ENCODE assay signal across 10 mouse cellular contexts in the genomic region with DNA sequence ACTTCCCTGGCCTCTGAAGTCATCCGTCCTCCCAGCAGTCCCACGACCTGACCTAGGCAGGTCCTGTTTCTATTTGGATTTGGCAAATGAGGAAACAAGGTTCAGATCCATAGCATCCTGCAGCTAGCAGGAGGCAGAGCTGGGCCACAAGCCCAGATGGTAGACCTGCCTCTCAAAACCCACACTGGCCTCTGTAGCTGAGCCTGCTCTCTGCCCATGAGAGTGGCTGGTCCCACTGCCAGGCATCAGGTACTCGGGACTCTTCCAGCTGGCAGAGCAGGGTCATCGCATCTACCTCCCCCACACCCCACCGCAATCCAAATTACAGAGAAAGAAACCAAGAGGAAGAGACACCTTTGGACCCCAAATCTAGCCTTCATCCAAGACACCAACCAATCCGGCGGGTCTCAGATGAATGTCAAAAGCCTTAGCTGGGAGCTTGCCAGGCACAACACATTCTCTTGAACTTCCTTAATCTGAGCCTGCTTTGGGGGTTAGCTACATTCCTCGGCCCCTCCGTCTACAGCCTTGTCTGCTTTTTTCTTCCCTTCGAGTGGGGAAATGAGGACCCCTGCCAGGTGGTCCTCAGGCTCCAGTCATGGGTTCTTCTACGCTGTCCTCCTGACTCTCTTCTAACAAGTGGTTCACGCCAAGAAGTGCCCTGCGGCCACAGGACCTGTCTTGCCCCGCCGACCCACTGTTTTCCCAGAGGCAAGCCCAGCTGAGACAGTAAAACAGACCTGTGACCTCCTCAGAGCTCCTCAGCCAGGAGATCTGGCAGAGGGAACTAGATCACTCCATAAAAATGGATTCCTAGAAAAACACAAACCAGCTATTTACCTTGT. TPM values are rescaled to one million over a fixed set of nuclear protein-coding genes. Genes with fewer than 3 reads are reported as not detected.
DNase-seq lines count a peak whose midpoint lies in the region; ATAC-seq and TF ChIP-seq lines count a peak whose summit lies in the region.
"Had no signal": no experiment of that assay in that cellular context is flagged by ENCODE, and none has a peak within 500 bp of the region (broad histone marks: within the 10 kb centered on the region; RNA-seq: fewer than 3 reads in every experiment).

No protein-coding gene starts in this region.

- H3K4me1 ChIP-seq in MEL (ENCODE audit: control insufficient read depth in 1 of 2, insufficient read depth in 2 of 2, low read length in 2 of 2): no peaks in the 10 kb centered on the region
- peaks cover 56% of the 10 kb centered on the region for H3K4me1 ChIP-seq in forebrain, embryonic 16.5 days (replicated peaks; ENCODE audit: control insufficient read depth, insufficient read depth, low read length)
- peaks cover 79% of the 10 kb centered on the region for H3K4me1 ChIP-seq in midbrain, embryonic 10.5 days
- H3K4me1 ChIP-seq in liver, postnatal 0 days (ENCODE audit: insufficient read depth): peaks cover 1% of the 10 kb centered on the region; the same call in 1 of the 2 replicates

- peaks cover 3 to 11% of the 10 kb centered on the region in 2 experiments; a peak in 2 of 4 replicates for H3K27me3 ChIP-seq in MEL (ENCODE audit: control insufficient read depth in 1 of 2, insufficient read depth in 2 of 2, low read length in 2 of 2)
- H3K27me3 ChIP-seq in forebrain, embryonic 16.5 days (replicated peaks; ENCODE audit: control insufficient read depth, insufficient read depth, low read length): no peaks in the 10 kb centered on the region
- peaks cover 72% of the 10 kb centered on the region for H3K27me3 ChIP-seq in midbrain, embryonic 10.5 days (ENCODE audit: low read depth, poor library complexity, severe bottlenecking)
- peaks cover 22% of the 10 kb centered on the region for H3K27me3 ChIP-seq in liver, postnatal 0 days (ENCODE audit: insufficient read depth, low read length)

- no peaks in the 10 kb centered on the region for H3K79me2 ChIP-seq in MEL (ENCODE audit: control insufficient read depth, insufficient read depth, low read length, poor library complexity)

- peak; percentile 51; the same call in 1 of the 2 replicates for ATAC-seq in cerebellum, adult (ENCODE audit: insufficient number of reproducible peaks, low FRiP score, low TSS enrichment)
- no peak for ATAC-seq in forebrain, embryonic 16.5 days
- ATAC-seq in liver, postnatal 0 days: no peak

- 26% methylated on average over 15 of the region's 15 CpGs for WGBS in forebrain, embryonic 16.5 days
- 31% methylated on average over 15 of the region's 15 CpGs for WGBS in midbrain, embryonic 10.5 days
- 39% methylated on average over 15 of the region's 15 CpGs for WGBS in liver, postnatal 0 days (ENCODE audit: insufficient replicate concordance)

- H3K9ac ChIP-seq in MEL (ENCODE audit: control insufficient read depth, low read depth, low read length, poor library complexity, severe bottlenecking): no peak overlapping the region
- peak overlapping the region; percentile 36 for H3K9ac ChIP-seq in forebrain, embryonic 16.5 days (replicated peaks; ENCODE audit: low read depth, low read length)
- H3K9ac ChIP-seq in liver, postnatal 0 days (replicated peaks): no peak overlapping the region
- H3K9ac ChIP-seq: lung, embryonic 15.5 days had no signal

- TF ChIP-seq POLR2A in MEL (IDR thresholded peaks at IDR 0.05; ENCODE audit: control insufficient read depth in 1 of 2, insufficient read depth in 1 of 2, low read depth in 1 of 2, low read length in 2 of 2, poor library complexity in 1 of 2): no peak

- TF ChIP-seq RAD21 in MEL (IDR thresholded peaks at IDR 0.05; ENCODE audit: low read depth, low read length): no peak

- no peak overlapping the region for H3K27ac ChIP-seq in MEL (ENCODE audit: control insufficient read depth, low read depth, low read length)
- H3K27ac ChIP-seq in forebrain, embryonic 16.5 days (ENCODE audit: low read length): peak overlapping the region; percentile 86
- peak overlapping the region; percentile 89 for H3K27ac ChIP-seq in midbrain, embryonic 10.5 days (replicated peaks)
- H3K27ac ChIP-seq in liver, postnatal 0 days (ENCODE audit: low read depth): no peak overlapping the region
- H3K27ac ChIP-seq: heart, embryonic 10.5 days; lung, embryonic 15.5 days had no signal

- no peak overlapping the region for H3K4me3 ChIP-seq in MEL (ENCODE audit: control insufficient read depth in 1 of 2, insufficient read depth in 1 of 2, low read depth in 2 of 2, low read length in 2 of 2)
- H3K4me3 ChIP-seq in forebrain, embryonic 16.5 days (replicated peaks; ENCODE audit: low read length): 0 out of 2 replicates have a peak overlapping the region, but pooled peaks have one; percentile 20
- peak overlapping the region; percentile 12; the same call in 1 of the 2 replicates for H3K4me3 ChIP-seq in midbrain, embryonic 10.5 days
- no peak overlapping the region for H3K4me3 ChIP-seq in liver, postnatal 0 days (ENCODE audit: low read depth, low read length)
- H3K4me3 ChIP-seq: heart, embryonic 10.5 days had no signal

- H3K9me3 ChIP-seq in MEL (replicated peaks; ENCODE audit: insufficient read depth, low read length): no peaks in the 10 kb centered on the region
- H3K9me3 ChIP-seq in forebrain, embryonic 16.5 days (ENCODE audit: control insufficient read depth, low read length): no peaks in the 10 kb centered on the region
- no peaks in the 10 kb centered on the region for H3K9me3 ChIP-seq in midbrain, embryonic 10.5 days (replicated peaks)
- no peaks in the 10 kb centered on the region for H3K9me3 ChIP-seq in liver, postnatal 0 days (ENCODE audit: low read length)
- H3K9me3 ChIP-seq: heart, embryonic 10.5 days; lung, embryonic 15.5 days had no signal

- no peak for TF ChIP-seq EP300 in MEL (IDR thresholded peaks at IDR 0.05; ENCODE audit: low read depth in 1 of 2, low read length in 2 of 2)
- no peak for TF ChIP-seq EP300 in liver, postnatal 0 days (IDR thresholded peaks at IDR 0.05; ENCODE audit: low read depth)

- no peak for DNase-seq in cerebellum, adult 18-20 months
- DNase-seq in MEL (ENCODE audit: low read depth, low spot score): peak; percentile 16
- peak; percentile 33 for DNase-seq in midbrain, embryonic 10.5 days (ENCODE audit: low spot score)
- DNase-seq in liver, postnatal 0 days: no peak
- no peak for DNase-seq in urinary bladder, adult 18-20 months (ENCODE audit: low spot score in 2 of 2)
- DNase-seq in liver: no peak

- no peak for TF ChIP-seq CTCF in MEL (IDR thresholded peaks at IDR 0.05 in 2 of 3, conservative IDR thresholded peaks at IDR 0.05 in 1 of 3; ENCODE audit: control insufficient read depth in 1 of 3, insufficient read depth in 1 of 3, low read depth in 2 of 3, low read length in 3 of 3, poor library complexity in 1 of 3, severe bottlenecking in 1 of 3)
- no peak for TF ChIP-seq CTCF in liver, postnatal 0 days (IDR thresholded peaks at IDR 0.05; ENCODE audit: low read depth)

- peak overlapping the region; percentile 47 for H3K4me2 ChIP-seq in forebrain, embryonic 16.5 days (ENCODE audit: low read length)
- no peak overlapping the region for H3K4me2 ChIP-seq in liver, postnatal 0 days (ENCODE audit: low read depth, low read length)

- no peaks in the 10 kb centered on the region for H3K36me3 ChIP-seq in MEL (ENCODE audit: control insufficient read depth in 1 of 2, insufficient read depth in 2 of 2, low read length in 2 of 2)
- H3K36me3 ChIP-seq in forebrain, embryonic 16.5 days (ENCODE audit: control insufficient read depth, insufficient read depth): no peaks in the 10 kb centered on the region
- H3K36me3 ChIP-seq in midbrain, embryonic 10.5 days: no peaks in the 10 kb centered on the region
- no peaks in the 10 kb centered on the region for H3K36me3 ChIP-seq in liver, postnatal 0 days (replicated peaks; ENCODE audit: insufficient read depth, low read length)
- H3K36me3 ChIP-seq: heart, embryonic 10.5 days; lung, embryonic 15.5 days had no signal

TF ChIP-seq in MEL, 35 proteins besides CTCF, POLR2A, EP300 and RAD21:
- no peak for TF ChIP-seq POLR2AphosphoS5 (IDR thresholded peaks at IDR 0.05; ENCODE audit: borderline replicate concordance, low read depth, low read length)
- no peak for TF ChIP-seq TCF12 (IDR thresholded peaks at IDR 0.05; ENCODE audit: low read depth, low read length)
- no peak for TF ChIP-seq BHLHE40 (IDR thresholded peaks at IDR 0.05; ENCODE audit: borderline replicate concordance, low read depth, low read length)
- no peak for TF ChIP-seq ETS1 (IDR thresholded peaks at IDR 0.05; ENCODE audit: low read depth, low read length)
- TF ChIP-seq NRF1 (IDR thresholded peaks at IDR 0.05; ENCODE audit: insufficient read depth, low read depth, low read length, poor library complexity, severe bottlenecking): no peak
- TF ChIP-seq ZC3H11A (IDR thresholded peaks at IDR 0.05; ENCODE audit: low read depth, low read length): no peak
- no peak for TF ChIP-seq KAT2A (conservative IDR thresholded peaks at IDR 0.05; ENCODE audit: low read depth, low read length)
- TF ChIP-seq SIN3A (IDR thresholded peaks at IDR 0.05; ENCODE audit: low read length): no peak
- no peak for TF ChIP-seq ZNF384 (IDR thresholded peaks at IDR 0.05; ENCODE audit: low read depth, low read length)
- no peak for TF ChIP-seq JUND (IDR thresholded peaks at IDR 0.05; ENCODE audit: low read depth, low read length)
- no peak for TF ChIP-seq HCFC1 (IDR thresholded peaks at IDR 0.05; ENCODE audit: low read depth, low read length)

RNA-seq across cellular contexts. Expression of gene Tcf20, which starts 5.8 kb away (rescaled TPM):
- 84.9 and 91.8 TPM in 2 replicates for total RNA-seq in MEL (2012; rRNA removed)
- 10 to 100 TPM; 34.7 to 92.0 TPM for polyA plus RNA-seq in MEL (2012; ENCODE audit: insufficient read depth in 1 of 2, insufficient read length in 2 of 2, low read depth in 1 of 2, low replicate concordance in 2 of 2, missing spikeins in 1 of 2)
- polyA plus RNA-seq in forebrain, embryonic 16.5 days (2015; fragmentation: Nextera tagmentation; extraction: Ambion mirVana): 18.3 and 18.6 TPM in 2 replicates
- 7.5 and 8.4 TPM in 2 replicates for polyA plus RNA-seq in midbrain, embryonic 10.5 days (2016; fragmentation: Nextera tagmentation; extraction: Ambion mirVana)
- polyA plus RNA-seq in liver, postnatal 0 days (2015; fragmentation: Nextera tagmentation; extraction: Ambion mirVana): 1.6 and 1.8 TPM in 2 replicates

RNA-seq across cellular contexts. Expression of gene Nfam1, which starts 51.2 kb away (rescaled TPM):
- total RNA-seq in MEL (2012; rRNA removed): 4.8 and 7.4 TPM in 2 replicates
- polyA plus RNA-seq in MEL (2012; ENCODE audit: insufficient read depth in 1 of 2, insufficient read length in 2 of 2, low read depth in 1 of 2, low replicate concordance in 2 of 2, missing spikeins in 1 of 2): 10 to 100 TPM in 1 of 2 experiments, not detected in 1; 10.5 TPM
- 1.5 and 1.7 TPM in 2 replicates for polyA plus RNA-seq in forebrain, embryonic 16.5 days (2015; fragmentation: Nextera tagmentation; extraction: Ambion mirVana)
- 4.3 and 4.6 TPM in 2 replicates for polyA plus RNA-seq in midbrain, embryonic 10.5 days (2016; fragmentation: Nextera tagmentation; extraction: Ambion mirVana)
- polyA plus RNA-seq in liver, postnatal 0 days (2015; fragmentation: Nextera tagmentation; extraction: Ambion mirVana): 9.4 and 10.4 TPM in 2 replicates

Comparison
In these comparisons a context has a peak if more than half of its experiments do, and no peak if none do; other contexts are left out.
1. DNase-seq: peak in MEL (single experiment) and midbrain, embryonic 10.5 days (single experiment); none in cerebellum, adult 18-20 months (0 of 2), liver, postnatal 0 days (single experiment), urinary bladder, adult 18-20 months (0 of 2) and liver (single experiment).
2. H3K27ac ChIP-seq: peak in forebrain, embryonic 16.5 days (single experiment) and midbrain, embryonic 10.5 days (single experiment); none in MEL (single experiment) and liver, postnatal 0 days (single experiment).
3. H3K4me3 ChIP-seq: peak in forebrain, embryonic 16.5 days (single experiment) and midbrain, embryonic 10.5 days (single experiment); none in MEL (0 of 2) and liver, postnatal 0 days (single experiment).